Mouse (Mus musculus) midbrain, embryonic 15.5 days (tissue): ENCODE measurements around the gene Gm42417. TPM values are rescaled to one million over a fixed set of nuclear protein-coding genes. Genes with fewer than 3 reads are reported as not detected.

Experiments
- ATAC-seq: fragments of 200-750 bp; cut with Nextera tagmentation; replicated peaks from 2 replicates; pipeline ENCODE4 v1.8.0; 2017; ENCODE audit warnings: moderate TSS enrichment
- H3K27ac ChIP-seq: fragments of 300-500 bp; sonication (generic); 2 replicates; pipeline ENCODE4 v1.5.1; 2015; ENCODE audit warnings: mild to moderate bottlenecking, inconsistent platforms
- H3K27me3 ChIP-seq: fragments of 300-500 bp; sonication (generic); replicated peaks from 2 replicates; pipeline ENCODE4 v1.6.1; 2015; ENCODE audit warnings: inconsistent platforms
- H3K36me3 ChIP-seq: fragments of 300-500 bp; sonication (generic); replicated peaks from 2 replicates; pipeline ENCODE4 v1.6.1; 2015; ENCODE audit warnings: inconsistent platforms
- H3K4me1 ChIP-seq: fragments of 300-500 bp; sonication (generic); 2 replicates; pipeline ENCODE4 v1.6.1; 2015; ENCODE audit warnings: inconsistent platforms
- H3K4me2 ChIP-seq: fragments of 300-500 bp; sonication (generic); 2 replicates; pipeline ENCODE4 v1.6.1; 2015; ENCODE audit warnings: inconsistent platforms, mild to moderate bottlenecking, moderate library complexity
- H3K4me3 ChIP-seq: fragments of 300-500 bp; sonication (generic); 2 replicates; pipeline ENCODE4 v1.5.1; 2015; ENCODE audit warnings: mild to moderate bottlenecking, inconsistent platforms
- H3K9ac ChIP-seq: fragments of 300-500 bp; sonication (generic); 2 replicates; pipeline ENCODE4 v1.6.1; 2015; ENCODE audit warnings: mild to moderate bottlenecking, inconsistent platforms
- H3K9me3 ChIP-seq: fragments of 300-500 bp; sonication (generic); 2 replicates; pipeline ENCODE4 v1.6.1; 2016; ENCODE audit warnings: inconsistent platforms
- WGBS: fragments of 180-500 bp; shearing (Covaris S2); methylation state at CpG from one replicate; pipeline ENCODE4 v1.1.7; 2015; ENCODE audit warnings: mixed read lengths; 5-methylcytosine and 5-hydroxymethylcytosine counted together
- polyA plus RNA-seq: library from polyadenylated mRNA; unstranded; fragments of >200 nt; fragmentation: Nextera tagmentation; extraction: Ambion mirVana; gene quantifications from 2 replicates; pipeline ENCODE4 v1.2.1, GENCODE M21; 2015

Gene Gm42417
- polyA plus RNA-seq, 1 experiment from 2014 or later, result 0.81 TPM

- no peaks in the 10 kb centered on the region for H3K36me3 ChIP-seq
- H3K4me3 ChIP-seq, result no peak overlapping the region
- H3K27ac ChIP-seq, result no peak overlapping the region
- no peak overlapping the region for H3K4me2 ChIP-seq
- no peaks in the 10 kb centered on the region for H3K27me3 ChIP-seq
- no peak for ATAC-seq
- 62% methylated on average over 6 of the region's 6 CpGs for WGBS
- H3K9me3 ChIP-seq, result no peaks in the 10 kb centered on the region
- H3K4me1 ChIP-seq, result peaks cover 10% of the 10 kb centered on the region
- H3K9ac ChIP-seq, result no peak overlapping the region
Observed at GRCm38 (mm10) chr1:36560903-36561302, 21.7 kb upstream of the Gm42417 start.

DNA sequence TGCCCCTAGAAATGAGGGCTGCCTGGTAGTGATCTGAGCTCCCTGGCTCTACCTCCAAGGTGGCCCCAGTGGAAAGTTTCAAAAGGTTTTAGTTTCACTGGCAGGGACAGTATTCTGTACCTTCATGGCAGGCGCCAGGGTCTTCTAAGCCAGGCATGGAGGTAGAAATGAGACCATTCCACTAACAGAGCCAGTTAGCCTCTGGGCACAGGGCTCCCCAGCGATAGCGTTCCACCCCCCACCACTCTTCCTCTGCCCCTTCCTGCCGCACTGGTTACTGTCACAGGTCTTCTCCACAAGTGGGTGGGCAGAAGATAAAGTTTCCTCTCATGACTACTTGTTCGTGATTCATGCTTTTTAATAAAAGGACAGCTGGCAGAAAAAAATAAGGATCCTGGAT, 20.7 kb upstream of the Gm42417 start:
- H3K4me2 ChIP-seq, result no peak overlapping the region
- no peak overlapping the region for H3K27ac ChIP-seq
- no peaks in the 10 kb centered on the region for H3K36me3 ChIP-seq
- H3K9me3 ChIP-seq, result no peaks in the 10 kb centered on the region
- H3K9ac ChIP-seq, result no peak overlapping the region
- no peak for ATAC-seq
- H3K4me1 ChIP-seq, result peaks cover 20% of the 10 kb centered on the region
- H3K27me3 ChIP-seq, result no peaks in the 10 kb centered on the region
- WGBS, result 78% methylated on average over 5 of the region's 5 CpGs
- H3K4me3 ChIP-seq, result no peak overlapping the region

GRCm38 (mm10) chr1:36559256-36559655, 20.0 kb upstream of the Gm42417 start:
- WGBS, result 10% methylated on average over 4 of the region's 4 CpGs
- Histone ChIP-seq H3K9ac (no peak overlapping the region), H3K27ac (no peak overlapping the region), H3K9me3 (no peaks in the 10 kb centered on the region), H3K36me3 (no peaks in the 10 kb centered on the region), H3K4me2 (peak overlapping the region; percentile 96; the same call in 1 of the 2 replicates), H3K4me3 (no peak overlapping the region), H3K4me1 (peaks cover 27% of the 10 kb centered on the region), H3K27me3 (no peaks in the 10 kb centered on the region)
- ATAC-seq, result no peak

DNA sequence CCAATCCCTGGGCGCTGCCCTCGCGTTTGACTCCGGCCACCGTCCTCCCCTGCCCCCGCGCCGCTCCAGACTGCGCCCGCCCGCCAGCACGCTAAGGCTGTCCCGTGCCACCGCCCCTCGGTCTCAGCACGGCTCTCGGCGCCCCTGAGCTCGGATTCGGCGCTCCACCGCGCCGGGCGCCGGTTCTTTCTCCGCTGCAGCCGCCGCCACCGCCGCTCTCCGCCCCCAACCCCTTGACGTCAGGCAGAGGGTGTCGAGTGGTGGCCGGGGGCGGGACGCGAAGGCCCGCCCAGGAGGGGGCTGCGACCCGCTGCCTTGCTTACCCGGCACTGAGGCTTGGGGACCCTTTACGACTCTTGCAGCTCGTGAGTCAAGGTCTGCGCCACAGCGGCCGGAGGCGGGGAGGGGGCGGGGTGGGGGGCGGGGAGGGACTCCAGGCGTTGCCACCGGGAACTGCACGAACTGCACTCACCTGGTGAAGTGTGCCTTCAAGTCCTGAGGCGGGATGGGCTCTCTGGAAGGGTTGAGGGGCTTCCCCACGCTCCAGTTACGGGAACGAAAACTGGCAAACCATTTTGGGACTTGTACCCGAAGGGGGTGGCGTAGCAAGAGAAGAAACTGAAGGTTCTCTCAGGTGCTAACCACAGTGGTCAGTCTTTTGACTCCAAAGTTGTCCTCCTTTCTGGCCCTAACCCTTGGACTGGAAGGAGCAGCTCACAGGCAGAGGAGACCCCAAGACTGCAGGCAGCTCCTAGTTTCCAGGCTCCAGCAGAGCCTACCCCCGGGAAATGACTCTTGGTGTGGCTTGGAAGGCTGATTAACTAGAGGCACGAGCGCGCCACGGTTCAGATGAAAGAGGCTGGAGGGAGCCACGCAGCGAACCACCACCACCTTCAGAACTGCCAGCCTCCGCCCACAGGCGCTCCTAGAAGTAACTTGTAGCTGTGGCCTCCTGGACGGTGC, 19.1 kb upstream of the Gm42417 start, which contains the start of gene Sema4c:
Sema4c (minus strand) TSS at position 319 of the 963 bp plus-strand sequence.
- peak within 1 kb of the TSS; percentile 99 for H3K9ac ChIP-seq

GRCm38 (mm10) chr1:36557457-36558011, 18.3 kb upstream of the Gm42417 start:
- peaks cover 33% of the 10 kb centered on the region for H3K4me1 ChIP-seq
- peak overlapping the region; percentile 97 for H3K27ac ChIP-seq
- WGBS, result under 1% methylated on average over 48 of the region's 48 CpGs
- peak overlapping the region; percentile 96 for H3K4me2 ChIP-seq
- peaks cover 16% of the 10 kb centered on the region for H3K36me3 ChIP-seq
- peak; percentile 71 for ATAC-seq
- no peaks in the 10 kb centered on the region for H3K9me3 ChIP-seq
- peak overlapping the region; percentile 94 for H3K4me3 ChIP-seq
- H3K27me3 ChIP-seq, result no peaks in the 10 kb centered on the region
- peak overlapping the region; percentile 99 for H3K9ac ChIP-seq

More for the DNA sequence above, 19.1 kb upstream of the Gm42417 start, which contains the start of gene Sema4c:
- Histone ChIP-seq H3K4me3 (peak within 1 kb of the TSS; percentile 94), H3K27ac (peak within 1 kb of the TSS; percentile 97), H3K4me1 (peaks cover 33% of the 10 kb centered on the region), H3K9me3 (no peaks in the 10 kb centered on the region), H3K36me3 (peaks cover 8% of the 10 kb centered on the region), H3K27me3 (no peaks in the 10 kb centered on the region), H3K4me2 (peak within 1 kb of the TSS; percentile 96)
- ATAC-seq, result peak; percentile 68
- WGBS, result under 1% methylated on average over 68 of the region's 69 CpGs

GRCm38 (mm10) chr1:36556553-36557456, 17.6 kb upstream of the Gm42417 start:
- WGBS, result under 1% methylated on average over 51 of the region's 52 CpGs
- Histone ChIP-seq H3K4me2 (peak overlapping the region; percentile 96), H3K27me3 (no peaks in the 10 kb centered on the region), H3K9ac (peak overlapping the region; percentile 99), H3K4me3 (peak overlapping the region; percentile 94), H3K36me3 (peaks cover 23% of the 10 kb centered on the region), H3K4me1 (peaks cover 33% of the 10 kb centered on the region), H3K9me3 (no peaks in the 10 kb centered on the region), H3K27ac (peak overlapping the region; percentile 97)
- peak; percentile 81 for ATAC-seq

DNA sequence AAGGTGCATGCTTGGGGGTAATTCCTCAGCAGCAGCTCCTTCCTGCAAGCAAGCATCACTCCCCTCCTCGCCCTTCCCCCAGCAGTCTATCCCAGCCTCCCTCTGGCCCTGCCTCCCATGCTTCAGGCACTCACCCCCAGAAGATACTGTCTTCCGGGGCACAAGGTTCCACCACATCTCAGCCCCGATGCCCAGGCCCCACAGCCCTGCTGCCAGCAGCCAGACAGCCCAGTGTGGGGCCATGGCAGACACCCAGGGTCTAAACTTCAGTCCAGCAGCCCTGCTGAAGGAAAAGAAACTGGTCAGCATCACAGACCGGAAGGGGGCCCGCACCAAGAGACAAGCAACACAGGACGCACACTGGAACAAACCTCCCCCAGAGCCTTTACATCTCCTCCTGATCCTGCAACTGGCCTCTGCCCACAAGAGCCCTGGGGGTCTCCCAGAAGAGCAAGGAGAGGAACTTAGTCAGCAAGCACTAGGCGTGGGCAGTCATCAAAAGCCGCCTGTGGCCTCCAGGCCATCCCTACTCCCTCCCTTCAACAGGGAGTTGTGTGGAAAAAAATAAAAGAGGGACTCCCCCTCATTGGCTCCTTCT, 16.7 kb upstream of the Gm42417 start:
- H3K4me3 ChIP-seq, result peak overlapping the region; percentile 94
- H3K9ac ChIP-seq, result peak overlapping the region; percentile 99
- no peaks in the 10 kb centered on the region for H3K27me3 ChIP-seq
- no peaks in the 10 kb centered on the region for H3K9me3 ChIP-seq
- 2% methylated on average over 8 of the region's 8 CpGs for WGBS
- no peak for ATAC-seq
- H3K36me3 ChIP-seq, result peaks cover 32% of the 10 kb centered on the region
- peak overlapping the region; percentile 97 for H3K27ac ChIP-seq
- H3K4me1 ChIP-seq, result peaks cover 33% of the 10 kb centered on the region
- peak overlapping the region; percentile 96 for H3K4me2 ChIP-seq

DNA sequence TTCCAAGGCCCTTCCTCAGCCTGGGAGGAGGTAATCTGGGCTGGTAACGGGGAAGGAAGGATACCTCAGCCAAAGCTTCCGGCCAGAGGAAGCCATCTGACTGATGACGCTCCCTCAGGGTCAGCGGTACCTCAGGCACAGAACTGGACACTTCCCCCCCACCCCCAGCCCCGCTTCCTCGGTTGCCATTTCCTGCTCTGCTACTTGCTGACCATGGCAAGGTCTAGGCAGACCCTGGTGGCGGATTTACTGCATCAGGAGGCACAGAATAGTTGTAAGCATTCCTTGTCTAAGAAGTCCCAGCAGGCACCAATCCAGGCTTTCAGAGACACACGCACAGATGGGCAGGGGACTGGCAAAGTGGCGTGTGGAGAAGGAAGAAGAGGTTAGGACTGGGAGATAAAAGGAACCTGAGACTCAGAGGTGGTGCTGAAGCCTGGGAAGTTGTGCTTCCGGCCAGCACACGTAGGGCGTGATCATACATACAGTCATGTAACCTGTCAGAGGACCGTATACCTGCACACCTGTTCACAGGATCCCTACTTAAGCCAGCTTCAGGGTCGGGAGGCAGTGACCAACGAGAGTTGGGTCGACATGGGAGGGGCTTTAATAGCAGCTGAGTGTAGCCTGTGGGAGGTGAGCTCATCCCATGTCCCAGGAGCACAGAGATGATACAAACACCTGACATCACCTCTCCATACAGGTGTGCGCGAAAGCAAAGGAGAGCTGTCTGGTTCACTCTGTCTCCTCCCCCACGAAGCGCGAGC, 15.6 kb upstream of the Gm42417 start:
- Histone ChIP-seq H3K27me3 (no peaks in the 10 kb centered on the region), H3K9me3 (no peaks in the 10 kb centered on the region), H3K9ac (peak overlapping the region; percentile 99), H3K4me3 (peak overlapping the region; percentile 94), H3K4me2 (peak overlapping the region; percentile 96), H3K4me1 (peaks cover 33% of the 10 kb centered on the region), H3K27ac (peak overlapping the region; percentile 97; the same call in 1 of the 2 replicates), H3K36me3 (peaks cover 43% of the 10 kb centered on the region)
- 71% methylated on average over 21 of the region's 21 CpGs for WGBS
- no peak for ATAC-seq

GRCm38 (mm10) chr1:36552506-36552905, 13.3 kb upstream of the Gm42417 start:
- no peak overlapping the region for H3K27ac ChIP-seq
- H3K4me2 ChIP-seq, result no peak overlapping the region
- WGBS, result 89% methylated on average over 16 of the region's 16 CpGs
- no peaks in the 10 kb centered on the region for H3K27me3 ChIP-seq
- peaks cover 44% of the 10 kb centered on the region for H3K4me1 ChIP-seq
- no peak for ATAC-seq
- H3K9ac ChIP-seq, result no peak overlapping the region
- H3K9me3 ChIP-seq, result no peaks in the 10 kb centered on the region
- no peak overlapping the region for H3K4me3 ChIP-seq
- peaks cover 49% of the 10 kb centered on the region for H3K36me3 ChIP-seq

GRCm38 (mm10) chr1:36551904-36552303, 12.7 kb upstream of the Gm42417 start:
- peaks cover 46% of the 10 kb centered on the region for H3K4me1 ChIP-seq
- H3K9me3 ChIP-seq, result no peaks in the 10 kb centered on the region
- ATAC-seq, result no peak

More at GRCm38 (mm10) chr1:36551904-36552303, 12.7 kb upstream of the Gm42417 start:
- Histone ChIP-seq H3K9ac (no peak overlapping the region), H3K36me3 (peaks cover 49% of the 10 kb centered on the region), H3K27me3 (no peaks in the 10 kb centered on the region), H3K4me3 (no peak overlapping the region), H3K27ac (no peak overlapping the region), H3K4me2 (no peak overlapping the region)
- WGBS, result 90% methylated on average over 17 of the region's 17 CpGs
